Comparison of ENCODE assay signal across 8 mouse cellular contexts in the genomic region with DNA sequence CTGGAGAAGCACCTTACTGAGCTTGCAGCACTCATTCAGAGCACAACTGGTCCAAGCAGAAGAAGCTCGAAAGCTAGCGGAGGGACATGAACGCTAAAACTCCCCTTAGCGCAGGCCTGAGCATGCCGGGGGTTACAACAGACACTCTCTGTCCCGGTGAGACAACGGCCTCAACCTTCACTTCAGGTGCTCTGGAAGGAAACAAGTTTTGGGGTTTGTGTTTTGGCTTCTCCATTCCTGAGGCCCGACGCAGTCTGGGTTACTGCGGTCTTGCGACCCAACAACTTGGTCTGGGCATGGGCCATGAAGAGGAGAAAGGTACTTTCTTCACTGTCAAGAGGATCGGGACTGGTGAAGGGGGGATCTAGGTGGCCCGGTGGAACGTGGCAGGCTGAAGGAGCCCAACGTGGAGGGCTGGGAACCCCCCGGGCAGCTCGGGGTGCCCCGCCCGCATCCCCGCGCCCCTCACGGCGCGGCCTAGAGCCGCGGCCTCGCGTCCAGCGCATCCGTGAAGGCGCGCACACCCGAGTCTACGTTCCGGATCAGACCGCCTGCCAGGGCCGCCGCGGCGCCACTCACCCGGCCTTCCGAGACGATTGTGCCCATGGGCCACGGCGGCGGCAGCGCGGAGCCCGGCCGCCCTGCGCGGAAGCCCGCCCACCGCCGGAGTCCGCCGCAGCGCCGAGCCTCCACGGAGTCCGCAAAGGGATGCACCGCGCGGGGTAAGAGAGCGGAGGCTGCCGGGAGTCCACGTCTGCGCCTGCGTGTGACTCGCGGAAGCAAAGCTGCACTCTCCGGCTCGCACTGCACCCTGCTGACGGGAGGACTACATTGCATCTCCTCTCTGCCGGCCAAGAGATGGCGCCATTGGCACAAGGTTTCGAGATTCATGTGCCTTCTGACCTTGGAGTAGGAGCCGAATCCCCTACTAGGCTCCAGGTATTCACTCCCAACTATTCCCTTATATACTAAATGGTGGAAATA. TPM values are rescaled to one million over a fixed set of nuclear protein-coding genes. Genes with fewer than 3 reads are reported as not detected.
DNase-seq lines count a peak whose midpoint lies in the region; ATAC-seq lines count a peak whose summit lies in the region.

No protein-coding gene starts in this region.

- WGBS in heart, embryonic 10.5 days = under 1% methylated on average over 78 of the region's 78 CpGs
- WGBS in kidney, embryonic 15.5 days = under 1% methylated on average over 78 of the region's 78 CpGs

- peak overlapping the region; percentile 95 for H3K4me3 ChIP-seq in heart, embryonic 10.5 days
- H3K4me3 ChIP-seq in kidney, embryonic 15.5 days (replicated peaks) = peak overlapping the region; percentile 98

- peaks cover 30% of the 10 kb centered on the region for H3K36me3 ChIP-seq in heart, embryonic 10.5 days
- H3K36me3 ChIP-seq in kidney, embryonic 15.5 days = peaks cover 28% of the 10 kb centered on the region

- peak overlapping the region; percentile 74 for H3K4me2 ChIP-seq in kidney, embryonic 15.5 days

- DNase-seq in B cell, adult 2 months = peak; percentile 96
- peak; percentile 99 for DNase-seq in brain, adult 2 months (ENCODE audit: low read depth, low spot score)
- DNase-seq in heart, embryonic 10.5 days (ENCODE audit: low spot score) = peak; percentile 96
- DNase-seq in liver = peak; percentile 95
- peak; percentile 93 to 98 for DNase-seq in spleen, postnatal 4 days (ENCODE audit: low spot score in 2 of 2)

- no peaks in the 10 kb centered on the region for H3K9me3 ChIP-seq in heart, embryonic 10.5 days
- no peaks in the 10 kb centered on the region for H3K9me3 ChIP-seq in kidney, embryonic 15.5 days (replicated peaks)

- H3K4me1 ChIP-seq in heart, embryonic 10.5 days = peaks cover 9% of the 10 kb centered on the region; the same call in 1 of the 2 replicates
- H3K4me1 ChIP-seq in kidney, embryonic 15.5 days = peaks cover 11% of the 10 kb centered on the region

- no peaks in the 10 kb centered on the region for H3K27me3 ChIP-seq in heart, embryonic 10.5 days (ENCODE audit: insufficient read depth, poor library complexity, severe bottlenecking)
- no peaks in the 10 kb centered on the region for H3K27me3 ChIP-seq in kidney, embryonic 15.5 days

- peak overlapping the region; percentile 98 for H3K27ac ChIP-seq in heart, embryonic 10.5 days
- peak overlapping the region; percentile 81 for H3K27ac ChIP-seq in kidney, embryonic 15.5 days

- peak; percentile 100 for ATAC-seq in erythroblast, adult 5-6 weeks (replicated peaks; ENCODE audit: low FRiP score, poor library complexity, severe bottlenecking)
- ATAC-seq in kidney, embryonic 15.5 days (replicated peaks; ENCODE audit: low FRiP score) = peak; percentile 99
- ATAC-seq in monocyte, adult 5-6 weeks (replicated peaks; ENCODE audit: insufficient number of reproducible peaks, low FRiP score, low TSS enrichment, poor library complexity, severe bottlenecking) = peak; percentile 99

- peak overlapping the region; percentile 93 for H3K9ac ChIP-seq in kidney, embryonic 15.5 days

RNA-seq across cellular contexts. Expression of gene Rbm17, which starts 1.2 kb away (rescaled TPM):
- 44.1 and 55.9 TPM in 2 replicates for total RNA-seq in erythroblast, adult 5-6 weeks (2015; ENCODE audit: low replicate concordance)
- 31.3 and 50.9 TPM in 2 replicates for total RNA-seq in erythroblast, adult 5-6 weeks (2017; ENCODE audit: low replicate concordance)
- 107 and 146 TPM in 2 replicates for polyA plus RNA-seq in heart, embryonic 10.5 days (2016; fragmentation: Nextera tagmentation; extraction: Ambion mirVana)
- 148 and 154 TPM in 2 replicates for polyA plus RNA-seq in kidney, embryonic 15.5 days (2015; fragmentation: Nextera tagmentation; extraction: Ambion mirVana)
- total RNA-seq in monocyte, adult 5-6 weeks (2017) = 123 to 141 TPM (median 133 TPM) in 3 replicates

RNA-seq across cellular contexts. Expression of gene Gm17490, which starts 23.3 kb away (rescaled TPM):
- not detected in 2 replicates for total RNA-seq in erythroblast, adult 5-6 weeks (2015; ENCODE audit: low replicate concordance)
- total RNA-seq in erythroblast, adult 5-6 weeks (2017; ENCODE audit: low replicate concordance) = not detected in 2 replicates
- not detected in 2 replicates for polyA plus RNA-seq in heart, embryonic 10.5 days (2016; fragmentation: Nextera tagmentation; extraction: Ambion mirVana)
- polyA plus RNA-seq in kidney, embryonic 15.5 days (2015; fragmentation: Nextera tagmentation; extraction: Ambion mirVana) = not detected in 2 replicates
- not detected in 3 replicates for total RNA-seq in monocyte, adult 5-6 weeks (2017)

RNA-seq across cellular contexts. Expression of gene Il2ra, which starts 39.8 kb away (rescaled TPM):
- total RNA-seq in erythroblast, adult 5-6 weeks (2015; ENCODE audit: low replicate concordance) = 0.77 TPM in 1 of 2 replicates, not detected in the other
- total RNA-seq in erythroblast, adult 5-6 weeks (2017; ENCODE audit: low replicate concordance) = 0.42 TPM in 1 of 2 replicates, not detected in the other
- polyA plus RNA-seq in heart, embryonic 10.5 days (2016; fragmentation: Nextera tagmentation; extraction: Ambion mirVana) = not detected in 2 replicates
- polyA plus RNA-seq in kidney, embryonic 15.5 days (2015; fragmentation: Nextera tagmentation; extraction: Ambion mirVana) = not detected in 2 replicates
- 0.48 to 2.1 TPM (median 0.49 TPM) in 3 replicates for total RNA-seq in monocyte, adult 5-6 weeks (2017)

RNA-seq across cellular contexts. Expression of gene Pfkfb3, which starts 48.9 kb away (rescaled TPM):
- 11.5 and 27.3 TPM in 2 replicates for total RNA-seq in erythroblast, adult 5-6 weeks (2015; ENCODE audit: low replicate concordance)
- total RNA-seq in erythroblast, adult 5-6 weeks (2017; ENCODE audit: low replicate concordance) = 5.0 and 11.5 TPM in 2 replicates
- polyA plus RNA-seq in heart, embryonic 10.5 days (2016; fragmentation: Nextera tagmentation; extraction: Ambion mirVana) = 12.7 and 20.5 TPM in 2 replicates
- polyA plus RNA-seq in kidney, embryonic 15.5 days (2015; fragmentation: Nextera tagmentation; extraction: Ambion mirVana) = 13.2 and 13.9 TPM in 2 replicates
- 32.5 to 53.2 TPM (median 36.8 TPM) in 3 replicates for total RNA-seq in monocyte, adult 5-6 weeks (2017)

Comparison
In these comparisons a context has a peak if more than half of its experiments do, and no peak if none do; other contexts are left out.
1. Peak in every context shown above with its lines: DNase-seq, ATAC-seq, H3K4me3 ChIP-seq and H3K27ac ChIP-seq.